In genomic region chr6:100059803-100060202, GRCm38 (mm10) we compare ENCODE assay signal across 8 mouse cellular contexts.
DNase-seq lines count a peak whose midpoint lies in the region; ATAC-seq and TF ChIP-seq lines count a peak whose summit lies in the region.

No protein-coding gene starts in this region.

- H3K9ac ChIP-seq in heart, embryonic 16.5 days (ENCODE audit: low read length): no peak overlapping the region
- H3K9ac ChIP-seq in midbrain, embryonic 16.5 days (ENCODE audit: low read depth, low read length): no peak overlapping the region
- no peak overlapping the region for H3K9ac ChIP-seq in intestine, embryonic 16.5 days (ENCODE audit: low read depth, low read length)

- ATAC-seq in heart, embryonic 16.5 days (replicated peaks; ENCODE audit: extremely low read depth, insufficient read depth, low FRiP score): peak; percentile 74
- ATAC-seq in midbrain, embryonic 16.5 days: peak; percentile 86
- ATAC-seq in intestine, embryonic 16.5 days: no peak

- no peak overlapping the region for H3K27ac ChIP-seq in embryonic facial prominence, embryonic 10.5 days (replicated peaks)
- peak overlapping the region; percentile 32; the same call in 1 of the 2 replicates for H3K27ac ChIP-seq in heart, embryonic 16.5 days (ENCODE audit: low read length)
- H3K27ac ChIP-seq in midbrain, embryonic 16.5 days (ENCODE audit: low read length): no peak overlapping the region
- H3K27ac ChIP-seq in thymus, adult 2 months (ENCODE audit: control insufficient read depth, insufficient read depth, low read length): no peak overlapping the region
- H3K27ac ChIP-seq in intestine, embryonic 16.5 days (ENCODE audit: low read length): no peak overlapping the region

- no peak for TF ChIP-seq CTCF in thymus, adult 2 months (IDR thresholded peaks at IDR 0.05; ENCODE audit: borderline replicate concordance, control insufficient read depth, extremely low read depth, insufficient read depth, low read length, poor library complexity)

- DNase-seq in retina, postnatal 1 day: peak; percentile 35
- no peak for DNase-seq in retina, embryonic 14.5 days (ENCODE audit: low spot score)
- DNase-seq in embryonic facial prominence, embryonic 10.5 days (ENCODE audit: low spot score): peak; percentile 34
- DNase-seq in layer of hippocampus, postnatal 10 days (ENCODE audit: low spot score in 2 of 2): peak; percentile 79 to 85
- DNase-seq in thymus, adult 2 months: no peak

- no peaks in the 10 kb centered on the region for H3K36me3 ChIP-seq in embryonic facial prominence, embryonic 10.5 days (replicated peaks)
- no peaks in the 10 kb centered on the region for H3K36me3 ChIP-seq in heart, embryonic 16.5 days (ENCODE audit: control insufficient read depth, insufficient read depth)
- no peaks in the 10 kb centered on the region for H3K36me3 ChIP-seq in midbrain, embryonic 16.5 days (ENCODE audit: control insufficient read depth, insufficient read depth, low read length)
- no peaks in the 10 kb centered on the region for H3K36me3 ChIP-seq in thymus, adult 2 months (ENCODE audit: control insufficient read depth, insufficient read depth, low read length)
- no peaks in the 10 kb centered on the region for H3K36me3 ChIP-seq in intestine, embryonic 16.5 days (ENCODE audit: control insufficient read depth, insufficient read depth, low read length)

- H3K4me3 ChIP-seq in embryonic facial prominence, embryonic 10.5 days: no peak overlapping the region
- H3K4me3 ChIP-seq in heart, embryonic 16.5 days (ENCODE audit: low read length): no peak overlapping the region
- H3K4me3 ChIP-seq in midbrain, embryonic 16.5 days (ENCODE audit: low read depth, low read length): no peak overlapping the region
- H3K4me3 ChIP-seq in thymus, adult 2 months (ENCODE audit: control insufficient read depth, insufficient read depth, low read length): no peak overlapping the region
- no peak overlapping the region for H3K4me3 ChIP-seq in intestine, embryonic 16.5 days (ENCODE audit: low read length)

- peaks cover 67% of the 10 kb centered on the region for H3K27me3 ChIP-seq in embryonic facial prominence, embryonic 10.5 days (replicated peaks; ENCODE audit: low read depth, poor library complexity, severe bottlenecking)
- peaks cover 22% of the 10 kb centered on the region for H3K27me3 ChIP-seq in heart, embryonic 16.5 days (ENCODE audit: control insufficient read depth, insufficient read depth, low read length)
- H3K27me3 ChIP-seq in midbrain, embryonic 16.5 days (ENCODE audit: control insufficient read depth, insufficient read depth, low read depth, low read length): no peaks in the 10 kb centered on the region
- H3K27me3 ChIP-seq in thymus, adult 2 months (ENCODE audit: control insufficient read depth, insufficient read depth, low read length): no peaks in the 10 kb centered on the region
- no peaks in the 10 kb centered on the region; the same call in 1 of the 2 replicates for H3K27me3 ChIP-seq in intestine, embryonic 16.5 days (replicated peaks; ENCODE audit: control insufficient read depth, insufficient read depth, low read length)

- TF ChIP-seq POLR2A in thymus, adult 2 months (IDR thresholded peaks at IDR 0.05; ENCODE audit: control insufficient read depth, extremely low read depth, insufficient read depth, low read length, poor library complexity): no peak

- peaks cover 26% of the 10 kb centered on the region for H3K4me1 ChIP-seq in embryonic facial prominence, embryonic 10.5 days
- H3K4me1 ChIP-seq in heart, embryonic 16.5 days (ENCODE audit: control insufficient read depth, insufficient read depth, low read length): peaks cover 7% of the 10 kb centered on the region
- H3K4me1 ChIP-seq in midbrain, embryonic 16.5 days (ENCODE audit: control insufficient read depth, insufficient read depth, low read length): no peaks in the 10 kb centered on the region; the same call in 1 of the 2 replicates
- no peaks in the 10 kb centered on the region for H3K4me1 ChIP-seq in thymus, adult 2 months (replicated peaks; ENCODE audit: control insufficient read depth, insufficient read depth, low read length)
- no peaks in the 10 kb centered on the region for H3K4me1 ChIP-seq in intestine, embryonic 16.5 days (ENCODE audit: control insufficient read depth, insufficient read depth, low read length)

- H3K4me2 ChIP-seq in heart, embryonic 16.5 days (ENCODE audit: low read depth, low read length): no peak overlapping the region
- H3K4me2 ChIP-seq in midbrain, embryonic 16.5 days (ENCODE audit: low read length): no peak overlapping the region
- H3K4me2 ChIP-seq in intestine, embryonic 16.5 days (ENCODE audit: low read depth, low read length): no peak overlapping the region

- 52% methylated on average over 8 of the region's 8 CpGs for WGBS in embryonic facial prominence, embryonic 10.5 days
- WGBS in heart, embryonic 16.5 days: 29% methylated on average over 8 of the region's 8 CpGs
- WGBS in midbrain, embryonic 16.5 days: 60% methylated on average over 8 of the region's 8 CpGs
- 91% methylated on average over 8 of the region's 8 CpGs for WGBS in thymus, adult 2 months
- 58% methylated on average over 8 of the region's 8 CpGs for WGBS in intestine, embryonic 16.5 days

- no peaks in the 10 kb centered on the region for H3K9me3 ChIP-seq in embryonic facial prominence, embryonic 10.5 days
- no peaks in the 10 kb centered on the region for H3K9me3 ChIP-seq in heart, embryonic 16.5 days (replicated peaks; ENCODE audit: control insufficient read depth, low read length)
- H3K9me3 ChIP-seq in midbrain, embryonic 16.5 days (replicated peaks; ENCODE audit: control insufficient read depth, low read length, poor library complexity, severe bottlenecking): no peaks in the 10 kb centered on the region
- no peaks in the 10 kb centered on the region for H3K9me3 ChIP-seq in intestine, embryonic 16.5 days (ENCODE audit: control insufficient read depth, low read length)

Comparison
In these comparisons a context has a peak if more than half of its experiments do, and no peak if none do; other contexts are left out.
1. DNase-seq: peak in retina, postnatal 1 day (single experiment), embryonic facial prominence, embryonic 10.5 days (single experiment) and layer of hippocampus, postnatal 10 days (2 of 2); none in retina, embryonic 14.5 days (single experiment) and thymus, adult 2 months (single experiment).